Mouse (Mus musculus) layer of hippocampus, adult 2 months (tissue): Measurements from ENCODE around the gene Espnl. TPM values are rescaled to one million over a fixed set of nuclear protein-coding genes. Genes with fewer than 3 reads are reported as not detected.

ENCODE experiments used
- DNase-seq, 2 experiments: peaks; one replicate each; pipeline ENCODE4 v3.0.0; 2022; ENCODE audit warnings: low spot score in 2 of 2
- H3K27ac ChIP-seq: fragments of 200-600 bp; 2 replicates; pipeline ENCODE4 v1.8.1; 2022
- H3K4me3 ChIP-seq: fragments of 200-600 bp; 2 replicates; pipeline ENCODE4 v1.8.1; 2022; ENCODE audit warnings: mild to moderate bottlenecking
- CTCF ChIP-seq: fragments of 200-600 bp; conservative IDR thresholded peaks from 2 replicates; pipeline ENCODE4 v1.8.1; 2022; ENCODE audit warnings: antibody characterized with exemption, mild to moderate bottlenecking, moderate library complexity
- total RNA-seq, 2 experiments: library from RNA; stranded (reverse); gene quantifications; 2 replicates each; pipeline ENCODE4 v1.2.3; 2021

Espnl gene
- total RNA-seq, 2 experiments from 2014 or later = 0.05 to 0.10 TPM

GRCm38 (mm10) chr1:91299707-91300426 lies 22.0 kb upstream of the Espnl start:
- no peak overlapping the region for H3K4me3 ChIP-seq
- no peak overlapping the region for H3K27ac ChIP-seq
- no peak for DNase-seq
- TF ChIP-seq CTCF = no peak

GRCm38 (mm10) chr1:91301206-91301920 lies 20.5 kb upstream of the Espnl start:
- no peak for DNase-seq
- Histone ChIP-seq H3K4me3 (no peak overlapping the region), H3K27ac (peak overlapping the region; percentile 5; the same call in 1 of the 2 replicates)
- no peak for TF ChIP-seq CTCF

GRCm38 (mm10) chr1:91302021-91302420 lies 19.9 kb upstream of the Espnl start:
- Histone ChIP-seq H3K27ac (no peak overlapping the region), H3K4me3 (no peak overlapping the region)
- TF ChIP-seq CTCF = no peak
- DNase-seq = no peak

- no peak for DNase-seq
- TF ChIP-seq CTCF = no peak
- Histone ChIP-seq H3K4me3 (no peak overlapping the region), H3K27ac (no peak overlapping the region)
These were observed 17.3 kb upstream of the Espnl start for GRCm38 (mm10) chr1:91304621-91305020.

- Histone ChIP-seq H3K27ac (no peak overlapping the region), H3K4me3 (no peak overlapping the region)
- no peak for DNase-seq
- TF ChIP-seq CTCF = no peak
These were observed 12.3 kb upstream of the Espnl start for GRCm38 (mm10) chr1:91309366-91310085.

- no peak for TF ChIP-seq CTCF
- no peak for DNase-seq
- Histone ChIP-seq H3K27ac (no peak overlapping the region), H3K4me3 (no peak overlapping the region)
These were observed 9.6 kb upstream of the Espnl start for GRCm38 (mm10) chr1:91312273-91312672.

GRCm38 (mm10) chr1:91313251-91313650 lies 8.6 kb upstream of the Espnl start:
- H3K4me3 ChIP-seq = no peak overlapping the region
- H3K27ac ChIP-seq = no peak overlapping the region
- no peak for DNase-seq
- TF ChIP-seq CTCF = no peak

- H3K27ac ChIP-seq = no peak overlapping the region
- no peak for DNase-seq
- H3K4me3 ChIP-seq = no peak overlapping the region
- TF ChIP-seq CTCF = no peak
These were observed 4.2 kb upstream of the Espnl start for GRCm38 (mm10) chr1:91317656-91318055.

- H3K4me3 ChIP-seq = no peak overlapping the region
- no peak for DNase-seq
- TF ChIP-seq CTCF = no peak
- no peak overlapping the region for H3K27ac ChIP-seq
These were observed 2.8 kb downstream of the Espnl start for GRCm38 (mm10) chr1:91324646-91325045.

GRCm38 (mm10) chr1:91325488-91326042 lies 3.7 kb downstream of the Espnl start:
- no peak for DNase-seq
- Histone ChIP-seq H3K4me3 (no peak overlapping the region), H3K27ac (no peak overlapping the region)
- no peak for TF ChIP-seq CTCF

GRCm38 (mm10) chr1:91332102-91332501 lies 10.2 kb downstream of the Espnl start:
- no peak for TF ChIP-seq CTCF
- peak in 1 of 2 experiments; percentile 39 for DNase-seq
- Histone ChIP-seq H3K4me3 (no peak overlapping the region), H3K27ac (peak overlapping the region; percentile 36; the same call in 1 of the 2 replicates)

- no peak overlapping the region for H3K27ac ChIP-seq
- H3K4me3 ChIP-seq = no peak overlapping the region
- no peak for TF ChIP-seq CTCF
- no peak for DNase-seq
These were observed 11.7 kb downstream of the Espnl start for GRCm38 (mm10) chr1:91333582-91333981.

- Histone ChIP-seq H3K27ac (no peak overlapping the region), H3K4me3 (no peak overlapping the region)
- no peak for TF ChIP-seq CTCF
- DNase-seq = no peak
These were observed 15.5 kb downstream of the Espnl start for GRCm38 (mm10) chr1:91337355-91337754.
